Mouse (Mus musculus) spleen, postnatal 36 days (tissue): ENCODE data around the gene Pdxk.
"Not testable (repeated sequence)": the region's sequence is repeated elsewhere in the genome, so short reads cannot be mapped to it uniquely, and the experiment has no call there.

Experiments used
- DNase-seq, 2 experiments: peaks; one replicate each; pipeline ENCODE4 v3.0.0; 2022; ENCODE audit warnings: low spot score in 2 of 2, mixed read lengths in 1 of 2

The Pdxk gene

GRCm38 (mm10) chr10:78464792-78465207 lies at the start of gene Pdxk:
Gene Pdxk (minus strand): TSS chr10:78464975.
- DNase-seq, result peak; percentile 96

GRCm38 (mm10) chr10:78502986-78503733 lies 38.4 kb upstream of the Pdxk start:
- DNase-seq, result no peak

GRCm38 (mm10) chr10:78487431-78488086 lies 22.8 kb upstream of the Pdxk start:
- peak; percentile 70 to 71 for DNase-seq

GRCm38 (mm10) chr10:78486871-78487270 lies 22.1 kb upstream of the Pdxk start:
- no peak for DNase-seq

GRCm38 (mm10) chr10:78485369-78485768 lies 20.6 kb upstream of the Pdxk start:
- DNase-seq, result not testable (repeated sequence)

GRCm38 (mm10) chr10:78481928-78482499 lies 17.2 kb upstream of the Pdxk start:
- DNase-seq, result peak; percentile 66 to 67

GRCm38 (mm10) chr10:78480954-78481927 lies 16.5 kb upstream of the Pdxk start:
- peak in 1 of 2 experiments; percentile 34 for DNase-seq

- DNase-seq, result peak; percentile 39 to 54
These were observed 12.0 kb upstream of the Pdxk start for GRCm38 (mm10) chr10:78476821-78477220.

- no peak for DNase-seq
These were observed 10.0 kb upstream of the Pdxk start for GRCm38 (mm10) chr10:78474759-78475158.

GRCm38 (mm10) chr10:78473434-78473833 lies 8.7 kb upstream of the Pdxk start:
- DNase-seq, result no peak

- no peak for DNase-seq
These were observed 7.3 kb upstream of the Pdxk start for GRCm38 (mm10) chr10:78472046-78472445.

- no peak for DNase-seq
These were observed 6.0 kb upstream of the Pdxk start for GRCm38 (mm10) chr10:78470582-78471313.

- DNase-seq, result no peak
These were observed 3.1 kb upstream of the Pdxk start for GRCm38 (mm10) chr10:78467761-78468310.

GRCm38 (mm10) chr10:78466647-78467046 lies 1.9 kb upstream of the Pdxk start:
- DNase-seq, result no peak

- peak; percentile 32 to 45 for DNase-seq
These were observed 697 bp upstream of the Pdxk start for GRCm38 (mm10) chr10:78465472-78465871.

- no peak for DNase-seq
These were observed 479 bp downstream of the Pdxk start for GRCm38 (mm10) chr10:78464201-78464791.

GRCm38 (mm10) chr10:78463769-78464167 lies 1.0 kb downstream of the Pdxk start:
- no peak for DNase-seq

GRCm38 (mm10) chr10:78462945-78463768 lies 1.6 kb downstream of the Pdxk start:
- no peak for DNase-seq

- DNase-seq, result no peak
These were observed 3.0 kb downstream of the Pdxk start for GRCm38 (mm10) chr10:78461767-78462166.
